Mouse (Mus musculus) erythroblast, embryonic 14.5 days (primary cell): Measurements from ENCODE around the gene Tecr.

Experiments
- GATA1 ChIP-seq: IDR thresholded peaks from 2 replicates; pipeline ENCODE4 v1.6.1; 2012; ENCODE audit warnings: low read length, inconsistent platforms, mixed read lengths
- TAL1 ChIP-seq: IDR thresholded peaks from 3 replicates; pipeline ENCODE4 v1.6.1; 2012; ENCODE audit warnings: low read length, inconsistent platforms, mixed read lengths

- TF ChIP-seq GATA1 (no peak), TAL1 (no peak)
Measured at GRCm38 (mm10) chr8:83648031-83648430, 40.3 kb upstream of the Tecr start.
